Mouse (Mus musculus) bone marrow macrophage, adult 2 months (primary cell): ENCODE measurements around the gene Ccdc194. TPM values are rescaled to one million over a fixed set of nuclear protein-coding genes. Genes with fewer than 3 reads are reported as not detected.
A peak's percentile ranks its signal among the peaks of the same experiment; 100 is the strongest.

Experiments used
- H3K27ac ChIP-seq: 2 replicates; pipeline ENCODE4 v1.5.1; 2012; ENCODE audit warnings: low read depth, low read length; ENCODE audit not compliant: insufficient read depth
- H3K4me1 ChIP-seq: 2 replicates; pipeline ENCODE4 v1.6.1; 2012; ENCODE audit warnings: low read length; ENCODE audit not compliant: control insufficient read depth, insufficient read depth
- H3K4me3 ChIP-seq: 2 replicates; pipeline ENCODE4 v1.5.1; 2012; ENCODE audit warnings: mild to moderate bottlenecking, low read length, moderate library complexity; ENCODE audit not compliant: insufficient read depth
- CTCF ChIP-seq: IDR thresholded peaks from 2 replicates; pipeline ENCODE4 v1.5.1; 2012; ENCODE audit warnings: low read depth, mild to moderate bottlenecking, low read length, moderate library complexity
- POLR2A ChIP-seq: IDR thresholded peaks from 2 replicates; pipeline ENCODE4 v1.6.1; 2012; ENCODE audit warnings: mild to moderate bottlenecking, low read depth, low read length, borderline replicate concordance
- polyA plus RNA-seq: library from polyadenylated mRNA; stranded (reverse); fragments of >200 nt; gene quantifications from 2 replicates; pipeline ENCODE4 v1.2.4, GENCODE M21; 2012; ENCODE audit not compliant: missing spikeins, insufficient read depth, insufficient read length

The Ccdc194 gene
- polyA plus RNA-seq, 1 experiment, result 0.40 TPM

- H3K4me1 ChIP-seq, result no peaks in the 10 kb centered on the region
- TF ChIP-seq CTCF, result no peak
- no peak for TF ChIP-seq POLR2A
Measured at GRCm38 (mm10) chr8:71498816-71499690, 26.5 kb downstream of the Ccdc194 start.

GRCm38 (mm10) chr8:71497881-71498501 is 27.5 kb downstream of the Ccdc194 start:
- Histone ChIP-seq H3K4me3 (no peak overlapping the region), H3K4me1 (no peaks in the 10 kb centered on the region), H3K27ac (no peak overlapping the region)
- TF ChIP-seq POLR2A, result no peak
- TF ChIP-seq CTCF, result no peak

More at GRCm38 (mm10) chr8:71498816-71499690, 26.5 kb downstream of the Ccdc194 start:
- no peak overlapping the region for H3K4me3 ChIP-seq
- H3K27ac ChIP-seq, result no peak overlapping the region

GRCm38 (mm10) chr8:71497077-71497645 is 28.4 kb downstream of the Ccdc194 start:
- H3K27ac ChIP-seq, result no peak overlapping the region
- H3K4me1 ChIP-seq, result no peaks in the 10 kb centered on the region
- no peak for TF ChIP-seq CTCF
- TF ChIP-seq POLR2A, result no peak
- H3K4me3 ChIP-seq, result no peak overlapping the region

- Histone ChIP-seq H3K4me3 (no peak overlapping the region), H3K27ac (no peak overlapping the region), H3K4me1 (no peaks in the 10 kb centered on the region)
- no peak for TF ChIP-seq POLR2A
- TF ChIP-seq CTCF, result no peak
Measured at GRCm38 (mm10) chr8:71496481-71496880, 29.0 kb downstream of the Ccdc194 start.

DNA sequence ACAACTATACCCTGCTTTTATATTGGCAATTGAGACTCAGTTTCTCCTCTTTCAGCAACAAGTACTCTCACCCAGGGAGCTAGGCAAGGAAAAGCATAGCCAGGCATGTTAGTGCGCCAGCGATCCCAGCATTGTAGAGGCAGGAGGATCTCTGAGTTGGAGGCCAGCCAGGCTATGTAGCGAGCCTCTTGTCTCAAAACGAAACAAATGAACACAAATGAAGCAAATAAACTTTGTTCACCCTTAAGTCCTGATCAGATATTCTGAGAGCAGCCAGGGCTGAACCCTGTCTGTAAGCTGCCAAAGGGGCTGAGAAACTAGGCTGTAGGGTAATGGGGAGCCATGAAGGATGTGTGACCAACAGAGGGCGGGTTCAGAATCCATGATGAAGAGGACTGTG is 29.7 kb downstream of the Ccdc194 start:
- H3K27ac ChIP-seq, result no peak overlapping the region
- no peak overlapping the region for H3K4me3 ChIP-seq
- no peaks in the 10 kb centered on the region for H3K4me1 ChIP-seq
- no peak for TF ChIP-seq CTCF
- no peak for TF ChIP-seq POLR2A

DNA sequence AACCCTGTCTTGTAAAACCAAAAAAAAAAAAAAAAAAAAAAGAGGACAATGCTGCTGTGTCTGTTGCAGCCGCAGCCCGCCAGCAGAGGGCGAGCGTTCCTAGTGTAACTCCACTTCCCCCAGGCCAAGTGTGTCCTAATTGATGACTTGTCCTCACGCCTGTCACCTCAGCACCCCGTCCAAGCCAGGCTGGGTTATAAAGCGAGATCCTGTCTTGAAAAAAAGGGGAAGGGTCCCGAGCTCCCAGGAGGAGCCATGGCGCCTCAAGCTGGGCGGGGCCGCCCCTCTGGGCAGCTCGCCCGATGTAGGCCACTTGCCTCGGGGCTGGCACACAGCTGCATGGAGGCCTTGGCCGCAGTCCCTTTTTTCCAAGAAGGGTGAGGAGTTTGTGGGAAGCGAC is 30.5 kb downstream of the Ccdc194 start:
- Histone ChIP-seq H3K4me1 (no peaks in the 10 kb centered on the region), H3K4me3 (no peak overlapping the region), H3K27ac (no peak overlapping the region)
- TF ChIP-seq POLR2A, result no peak
- TF ChIP-seq CTCF, result peak; percentile 51

- H3K4me1 ChIP-seq, result peaks cover 5% of the 10 kb centered on the region; the same call in 1 of the 2 replicates
- peak overlapping the region; percentile 53 for H3K27ac ChIP-seq
- TF ChIP-seq CTCF (no peak), POLR2A (no peak)
- peak overlapping the region; percentile 89 for H3K4me3 ChIP-seq
Measured at GRCm38 (mm10) chr8:71488454-71488853, 37.1 kb downstream of the Ccdc194 start.

GRCm38 (mm10) chr8:71487691-71488445 is 37.6 kb downstream of the Ccdc194 start, which contains the start of gene Gtpbp3:
Gene Gtpbp3, plus strand, starts transcription at chr8:71488103.
- Histone ChIP-seq H3K4me1 (peaks cover 5% of the 10 kb centered on the region; the same call in 1 of the 2 replicates), H3K4me3 (peak within 1 kb of the TSS; percentile 89), H3K27ac (peak within 1 kb of the TSS; percentile 53)
- TF ChIP-seq CTCF, result no peak

DNA sequence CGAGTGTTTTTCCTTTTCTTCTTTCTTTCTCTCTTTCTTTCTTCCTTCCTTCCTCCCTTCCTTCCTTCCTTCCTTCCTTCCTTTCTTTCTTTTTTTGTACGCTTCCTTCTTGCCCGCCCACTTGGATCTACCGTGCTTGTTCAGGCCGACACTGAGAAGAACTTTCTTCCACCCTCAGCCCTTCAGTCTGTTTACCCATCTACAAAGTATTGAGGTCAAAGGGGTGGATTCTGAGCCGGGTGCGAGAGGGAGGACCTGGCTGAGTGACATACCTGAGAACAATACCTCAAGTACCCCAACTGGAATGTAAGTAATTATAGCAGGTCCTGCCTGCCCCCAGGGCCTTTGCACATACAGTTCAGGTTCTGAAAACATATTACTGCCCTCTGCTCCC is 39.4 kb downstream of the Ccdc194 start:
- TF ChIP-seq POLR2A, result no peak
- TF ChIP-seq CTCF, result no peak
- H3K4me1 ChIP-seq, result peaks cover 5% of the 10 kb centered on the region; the same call in 1 of the 2 replicates
- H3K4me3 ChIP-seq, result no peak overlapping the region
- H3K27ac ChIP-seq, result no peak overlapping the region
